ENCODE assay signal across 8 mouse cellular contexts in the genomic region with DNA sequence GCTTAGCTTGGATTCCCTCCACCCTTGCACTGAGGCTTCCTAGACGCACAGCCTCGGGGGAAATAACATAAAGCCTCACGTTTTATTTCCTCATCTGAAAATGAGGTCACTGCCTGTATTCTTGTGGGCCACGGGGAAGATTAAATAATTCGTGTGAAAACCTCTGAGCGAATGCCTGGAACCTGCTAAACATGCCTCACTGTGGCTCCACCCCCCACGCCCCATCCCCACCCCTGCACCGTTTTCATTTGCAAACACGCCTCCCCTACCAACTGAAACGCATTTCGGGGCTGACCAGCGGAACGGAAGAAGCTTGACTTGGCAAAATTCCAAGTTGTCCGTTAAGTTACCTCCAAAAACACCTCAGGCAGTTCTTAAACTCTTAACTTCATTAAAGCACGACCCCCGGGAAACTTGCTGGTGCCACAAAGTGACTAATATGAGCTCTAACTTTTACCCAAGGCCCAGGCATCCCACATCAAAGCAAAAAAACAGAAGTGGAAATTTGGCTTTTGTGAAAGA. TPM values are rescaled to one million over a fixed set of nuclear protein-coding genes. Genes with fewer than 3 reads are reported as not detected.
A peak's percentile ranks its signal among the peaks of the same experiment; 100 is the strongest.
DNase-seq lines count a peak whose midpoint lies in the region; ATAC-seq and TF ChIP-seq lines count a peak whose summit lies in the region.

No protein-coding gene starts in this region.

- no peak for DNase-seq in heart, adult 2 months
- DNase-seq in liver, result peak; percentile 86
- peak; percentile 24 for DNase-seq in thymus, postnatal 25 days
- no peak for DNase-seq in ovary, postnatal 10 days (ENCODE audit: low spot score)
- no peak for DNase-seq in frontal cortex, postnatal 36 days (ENCODE audit: low spot score in 2 of 2)

- peaks cover 29% of the 10 kb centered on the region for H3K4me1 ChIP-seq in heart, embryonic 11.5 days (ENCODE audit: control insufficient read depth, insufficient read depth, low read length)
- peaks cover 11% of the 10 kb centered on the region for H3K4me1 ChIP-seq in heart, adult 2 months (ENCODE audit: control insufficient read depth, insufficient read depth, low read length)
- H3K4me1 ChIP-seq in forebrain, embryonic 13.5 days, result peaks cover 14% of the 10 kb centered on the region

- H3K4me2 ChIP-seq in heart, embryonic 11.5 days, result peak overlapping the region; percentile 56
- H3K4me2 ChIP-seq in forebrain, embryonic 13.5 days, result peak overlapping the region; percentile 41

- TF ChIP-seq CTCF in heart, adult 2 months (IDR thresholded peaks at IDR 0.05), result no peak

- no peak for TF ChIP-seq EP300 in heart, adult 2 months (IDR thresholded peaks at IDR 0.05; ENCODE audit: insufficient read depth, low read depth, low read length)

- peak overlapping the region; percentile 46; the same call in 1 of the 2 replicates for H3K9ac ChIP-seq in heart, embryonic 11.5 days (ENCODE audit: low read depth, low read length)
- H3K9ac ChIP-seq in heart, adult 2 months (ENCODE audit: low read depth, low read length), result no peak overlapping the region
- H3K9ac ChIP-seq in forebrain, embryonic 13.5 days, result no peak overlapping the region

- H3K27ac ChIP-seq in heart, embryonic 11.5 days (ENCODE audit: low read depth, low read length), result no peak overlapping the region
- no peak overlapping the region for H3K27ac ChIP-seq in heart, adult 2 months
- H3K27ac ChIP-seq in forebrain, embryonic 13.5 days, result no peak overlapping the region

- H3K36me3 ChIP-seq in heart, embryonic 11.5 days (ENCODE audit: control insufficient read depth, insufficient read depth, low read length), result no peaks in the 10 kb centered on the region
- no peaks in the 10 kb centered on the region for H3K36me3 ChIP-seq in heart, adult 2 months (ENCODE audit: control insufficient read depth, insufficient read depth, low read length)
- H3K36me3 ChIP-seq in forebrain, embryonic 13.5 days (ENCODE audit: poor library complexity, severe bottlenecking), result no peaks in the 10 kb centered on the region

- no peaks in the 10 kb centered on the region for H3K9me3 ChIP-seq in heart, embryonic 11.5 days (replicated peaks; ENCODE audit: control insufficient read depth, low read length)
- H3K9me3 ChIP-seq in forebrain, embryonic 13.5 days (replicated peaks), result no peaks in the 10 kb centered on the region

- no peaks in the 10 kb centered on the region for H3K27me3 ChIP-seq in heart, embryonic 11.5 days (ENCODE audit: control insufficient read depth, insufficient read depth, low read length)
- no peaks in the 10 kb centered on the region for H3K27me3 ChIP-seq in heart, adult 2 months (ENCODE audit: control insufficient read depth, insufficient read depth, low read length)
- H3K27me3 ChIP-seq in forebrain, embryonic 13.5 days, result no peaks in the 10 kb centered on the region

- WGBS in heart, embryonic 11.5 days (ENCODE audit: insufficient replicate concordance), result 19% methylated on average over 16 of the region's 16 CpGs
- 26% methylated on average over 16 of the region's 16 CpGs for WGBS in heart, adult 2 months
- WGBS in forebrain, embryonic 13.5 days, result 21% methylated on average over 16 of the region's 16 CpGs

- H3K4me3 ChIP-seq in heart, embryonic 11.5 days (ENCODE audit: low read depth, low read length), result peak overlapping the region; percentile 28
- H3K4me3 ChIP-seq in heart, adult 2 months, result no peak overlapping the region
- no peak overlapping the region; the same call in 1 of the 2 replicates for H3K4me3 ChIP-seq in forebrain, embryonic 13.5 days

- TF ChIP-seq POLR2A in heart, adult 2 months (IDR thresholded peaks at IDR 0.05; ENCODE audit: insufficient read depth, low read depth, low read length), result no peak

- H3K79me2 ChIP-seq in heart, adult 2 months (replicated peaks; ENCODE audit: control insufficient read depth, insufficient read depth, low read length), result no peaks in the 10 kb centered on the region

- no peak for ATAC-seq in heart, embryonic 11.5 days (replicated peaks; ENCODE audit: insufficient number of reproducible peaks, low FRiP score, low TSS enrichment)
- ATAC-seq in CD4-positive, CD25-positive, alpha-beta regulatory T cell, adult 4 months, result peak; percentile 13
- ATAC-seq in forebrain, embryonic 13.5 days, result no peak

- intact Hi-C loops in heart, adult 2 months (cut with DNase I), result no loop called here

RNA-seq across cellular contexts. Expression of gene Dapp1, which starts 25.7 kb away (rescaled TPM):
- polyA plus RNA-seq in heart, embryonic 11.5 days (2014; fragmentation: Nextera tagmentation; extraction: Ambion mirVana), result 14.0 and 15.4 TPM in 2 replicates
- total RNA-seq in heart, adult 2 months (2021), result 1 to 10 TPM; 5.0 to 6.9 TPM
- polyA plus RNA-seq in heart, adult 2 months (2012; rRNA removed), result 4.0 and 5.2 TPM in 2 replicates
- polyA plus RNA-seq in CD4-positive, CD25-positive, alpha-beta regulatory T cell, adult 4 months (2017; shearing (Covaris generic)), result 10 to 100 TPM; 74.5 to 78.4 TPM
- 2.7 and 3.9 TPM in 2 replicates for polyA plus RNA-seq in forebrain, embryonic 13.5 days (2015; fragmentation: Nextera tagmentation; extraction: Ambion mirVana)

RNA-seq across cellular contexts. Expression of gene Lamtor3, which starts 37.3 kb away (rescaled TPM):
- 97.0 and 97.2 TPM in 2 replicates for polyA plus RNA-seq in heart, embryonic 11.5 days (2014; fragmentation: Nextera tagmentation; extraction: Ambion mirVana)
- total RNA-seq in heart, adult 2 months (2021), result 100 to 1,000 TPM in 1 of 2 experiments, 10 to 100 TPM in 1; 88.9 to 107 TPM
- 48.7 and 77.2 TPM in 2 replicates for polyA plus RNA-seq in heart, adult 2 months (2012; rRNA removed)
- polyA plus RNA-seq in CD4-positive, CD25-positive, alpha-beta regulatory T cell, adult 4 months (2017; shearing (Covaris generic)), result 10 to 100 TPM; 72.0 to 73.5 TPM
- polyA plus RNA-seq in forebrain, embryonic 13.5 days (2015; fragmentation: Nextera tagmentation; extraction: Ambion mirVana), result 126 and 129 TPM in 2 replicates

Comparison
In these comparisons a context has a peak if more than half of its experiments do, and no peak if none do; other contexts are left out.
1. DNase-seq: peak in liver (single experiment) and thymus, postnatal 25 days (single experiment); none in heart, adult 2 months (0 of 2), ovary, postnatal 10 days (single experiment) and frontal cortex, postnatal 36 days (0 of 2).